In the genomic region with DNA sequence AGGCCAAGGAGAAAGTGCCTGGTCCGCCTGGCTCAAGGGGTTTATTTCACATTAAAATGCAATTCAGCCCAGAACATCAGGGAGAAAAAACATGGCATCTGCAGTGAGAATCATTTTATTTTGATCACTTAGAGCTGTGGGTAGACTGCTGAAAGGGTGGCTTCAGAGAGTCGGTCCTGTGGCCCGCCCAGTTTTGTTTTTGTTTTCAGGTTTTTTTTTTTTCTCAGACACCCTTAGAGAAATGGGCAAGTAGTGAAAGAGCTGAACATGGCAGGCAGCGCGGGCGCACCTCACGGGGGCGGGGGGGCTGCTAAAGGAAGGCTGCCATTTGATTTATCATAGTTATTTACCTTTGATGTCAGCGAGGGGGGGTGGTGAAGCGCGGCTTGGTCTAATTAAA, we compare ENCODE assay signal across 8 mouse cellular contexts. TPM values are rescaled to one million over a fixed set of nuclear protein-coding genes. Genes with fewer than 3 reads are reported as not detected.
DNase-seq lines count a peak whose midpoint lies in the region; ATAC-seq and TF ChIP-seq lines count a peak whose summit lies in the region.

No protein-coding gene starts in this region.

- no peak for TF ChIP-seq CTCF in midbrain, postnatal 0 days (IDR thresholded peaks at IDR 0.05)

- no peak overlapping the region for H3K9ac ChIP-seq in heart, embryonic 13.5 days
- H3K9ac ChIP-seq in hindbrain, embryonic 15.5 days = peak overlapping the region; percentile 29; the same call in 1 of the 2 replicates
- peak overlapping the region; percentile 46; the same call in 1 of the 2 replicates for H3K9ac ChIP-seq in midbrain, postnatal 0 days (replicated peaks; ENCODE audit: low read length, poor library complexity, severe bottlenecking)

- H3K36me3 ChIP-seq in heart, embryonic 13.5 days = no peaks in the 10 kb centered on the region
- H3K36me3 ChIP-seq in embryonic facial prominence, embryonic 10.5 days (replicated peaks) = no peaks in the 10 kb centered on the region
- H3K36me3 ChIP-seq in hindbrain, embryonic 15.5 days = no peaks in the 10 kb centered on the region
- H3K36me3 ChIP-seq in midbrain, postnatal 0 days (ENCODE audit: insufficient read depth, low read length) = no peaks in the 10 kb centered on the region

- ATAC-seq in heart, embryonic 13.5 days (ENCODE audit: extremely low read depth, insufficient number of reproducible peaks, low FRiP score, low TSS enrichment) = no peak
- no peak for ATAC-seq in hindbrain, embryonic 15.5 days (ENCODE audit: low FRiP score, low read depth)
- no peak for ATAC-seq in midbrain, postnatal 0 days (ENCODE audit: low FRiP score)

- H3K27me3 ChIP-seq in heart, embryonic 13.5 days (replicated peaks) = peaks cover 35% of the 10 kb centered on the region
- H3K27me3 ChIP-seq in embryonic facial prominence, embryonic 10.5 days (replicated peaks; ENCODE audit: low read depth, poor library complexity, severe bottlenecking) = peaks cover 76% of the 10 kb centered on the region
- no peaks in the 10 kb centered on the region for H3K27me3 ChIP-seq in hindbrain, embryonic 15.5 days
- no peaks in the 10 kb centered on the region for H3K27me3 ChIP-seq in midbrain, postnatal 0 days (ENCODE audit: insufficient read depth, low read length)

- intact Hi-C loops in heart, postnatal 25 days (cut with DNase I) = no loop called here

- H3K4me1 ChIP-seq in heart, embryonic 13.5 days = no peaks in the 10 kb centered on the region; the same call in 1 of the 2 replicates
- H3K4me1 ChIP-seq in embryonic facial prominence, embryonic 10.5 days = no peaks in the 10 kb centered on the region
- 0 out of 2 replicates have a peak, but pooled peaks cover 2% of the 10 kb centered on the region for H3K4me1 ChIP-seq in hindbrain, embryonic 15.5 days (replicated peaks)
- H3K4me1 ChIP-seq in midbrain, postnatal 0 days (ENCODE audit: insufficient read depth, low read length) = no peaks in the 10 kb centered on the region

- H3K9me3 ChIP-seq in heart, embryonic 13.5 days = no peaks in the 10 kb centered on the region
- peaks cover 3% of the 10 kb centered on the region; the same call in 1 of the 2 replicates for H3K9me3 ChIP-seq in embryonic facial prominence, embryonic 10.5 days
- no peaks in the 10 kb centered on the region for H3K9me3 ChIP-seq in hindbrain, embryonic 15.5 days
- H3K9me3 ChIP-seq in midbrain, postnatal 0 days (ENCODE audit: low read length) = no peaks in the 10 kb centered on the region

- H3K4me3 ChIP-seq in heart, embryonic 13.5 days = peak overlapping the region; percentile 60
- H3K4me3 ChIP-seq in embryonic facial prominence, embryonic 10.5 days = peak overlapping the region; percentile 64
- peak overlapping the region; percentile 66 for H3K4me3 ChIP-seq in hindbrain, embryonic 15.5 days
- H3K4me3 ChIP-seq in midbrain, postnatal 0 days (ENCODE audit: low read depth, low read length) = peak overlapping the region; percentile 59

- H3K27ac ChIP-seq in heart, embryonic 13.5 days (replicated peaks) = no peak overlapping the region
- no peak overlapping the region for H3K27ac ChIP-seq in embryonic facial prominence, embryonic 10.5 days (replicated peaks)
- H3K27ac ChIP-seq in hindbrain, embryonic 15.5 days (replicated peaks) = peak overlapping the region; percentile 78
- H3K27ac ChIP-seq in midbrain, postnatal 0 days (ENCODE audit: low read depth, low read length) = peak overlapping the region; percentile 57; the same call in 1 of the 2 replicates

- no peak for DNase-seq in heart, postnatal 25 days (ENCODE audit: low spot score)
- DNase-seq in embryonic facial prominence, embryonic 10.5 days (ENCODE audit: low spot score) = no peak
- no peak for DNase-seq in midbrain, postnatal 0 days (ENCODE audit: low spot score)
- no peak for DNase-seq in adrenal gland, adult 8-10 months
- DNase-seq in kidney, postnatal 36 days = no peak
- no peak for DNase-seq in testis, postnatal 10 days (ENCODE audit: low spot score)

- 7% methylated on average over 11 of the region's 11 CpGs for WGBS in heart, embryonic 13.5 days
- WGBS in embryonic facial prominence, embryonic 10.5 days = 14% methylated on average over 11 of the region's 11 CpGs
- WGBS in hindbrain, embryonic 15.5 days = 21% methylated on average over 11 of the region's 11 CpGs
- WGBS in midbrain, postnatal 0 days = 18% methylated on average over 11 of the region's 11 CpGs

- peak overlapping the region; percentile 80 for H3K4me2 ChIP-seq in heart, embryonic 13.5 days
- H3K4me2 ChIP-seq in hindbrain, embryonic 15.5 days = peak overlapping the region; percentile 80
- H3K4me2 ChIP-seq in midbrain, postnatal 0 days (ENCODE audit: low read depth, low read length, poor library complexity, severe bottlenecking) = peak overlapping the region; percentile 84

RNA-seq across cellular contexts. Expression of gene Pcdh19, which starts 2.0 kb away (rescaled TPM):
- polyA plus RNA-seq in heart, embryonic 13.5 days (2015; fragmentation: Nextera tagmentation; extraction: Ambion mirVana) = 0.31 and 0.48 TPM in 2 replicates
- 1 to 10 TPM; 8.9 to 9.1 TPM for total RNA-seq in heart, postnatal 25 days (2021)
- polyA plus RNA-seq in embryonic facial prominence, embryonic 10.5 days (2016; fragmentation: Nextera tagmentation; extraction: Ambion mirVana) = 3.4 and 5.1 TPM in 2 replicates
- polyA plus RNA-seq in hindbrain, embryonic 15.5 days (2015; fragmentation: Nextera tagmentation; extraction: Ambion mirVana) = 17.0 and 17.3 TPM in 2 replicates
- total RNA-seq in midbrain, postnatal 0 days (2014; rRNA removed) = 74.5 and 92.6 TPM in 2 replicates
- 30.4 and 36.7 TPM in 2 replicates for polyA plus RNA-seq in midbrain, postnatal 0 days (2015; fragmentation: Nextera tagmentation; extraction: Ambion mirVana)
- total RNA-seq in adrenal gland, adult 8-10 months (2022) = 10 to 100 TPM in 3 of 4 experiments, 1 to 10 TPM in 1; 9.5 to 14.6 (median 11.7) TPM

Comparison
In these comparisons a context has a peak if more than half of its experiments do, and no peak if none do; other contexts are left out.
1. H3K27ac ChIP-seq: peak in hindbrain, embryonic 15.5 days (single experiment) and midbrain, postnatal 0 days (single experiment); none in heart, embryonic 13.5 days (single experiment) and embryonic facial prominence, embryonic 10.5 days (single experiment).
2. Peak in every context shown above with its lines, with median percentiles within 50 percentile points of each other: H3K4me2 ChIP-seq and H3K4me3 ChIP-seq.